Mouse (Mus musculus) ovary, adult 18-20 months (tissue): ENCODE measurements at regions not wholly inside any gene's neighbourhood (a gene's known extent, or its start where the extent isn't known, plus 50 kb on each side); places are given as distances from the start of the nearest gene placed in this dataset.
A peak's percentile ranks its signal among the peaks of the same experiment; 100 is the strongest.

Source experiments
- DNase-seq: peaks from one replicate; pipeline ENCODE4 v3.0.0; 2022; ENCODE audit warnings: low spot score, mixed read lengths

DNA sequence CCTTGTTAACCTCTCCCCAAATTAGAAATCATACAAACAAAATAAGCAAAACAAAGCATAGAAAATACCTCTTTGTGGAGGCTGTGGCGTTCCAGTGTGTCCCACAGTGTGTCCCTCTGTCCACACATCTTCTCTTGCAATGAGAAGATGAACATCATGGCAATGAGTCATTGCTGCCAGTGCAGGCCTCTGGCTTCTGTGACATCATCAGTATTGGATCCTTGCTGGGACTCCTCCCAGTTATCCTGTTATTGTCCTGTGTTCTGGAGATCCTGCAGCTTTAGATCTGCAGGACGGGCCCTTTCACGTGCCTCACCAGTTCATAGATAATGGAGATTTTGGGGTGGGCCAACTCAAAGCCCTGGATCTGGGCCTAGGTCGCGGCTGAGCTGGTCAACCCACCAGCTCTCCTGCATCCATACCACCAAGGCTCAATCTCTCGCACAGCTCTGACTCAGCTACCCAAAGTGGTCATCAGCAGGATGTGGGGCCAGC, 80.9 kb downstream of the Tmem212 start:
- DNase-seq = no peak

DNA sequence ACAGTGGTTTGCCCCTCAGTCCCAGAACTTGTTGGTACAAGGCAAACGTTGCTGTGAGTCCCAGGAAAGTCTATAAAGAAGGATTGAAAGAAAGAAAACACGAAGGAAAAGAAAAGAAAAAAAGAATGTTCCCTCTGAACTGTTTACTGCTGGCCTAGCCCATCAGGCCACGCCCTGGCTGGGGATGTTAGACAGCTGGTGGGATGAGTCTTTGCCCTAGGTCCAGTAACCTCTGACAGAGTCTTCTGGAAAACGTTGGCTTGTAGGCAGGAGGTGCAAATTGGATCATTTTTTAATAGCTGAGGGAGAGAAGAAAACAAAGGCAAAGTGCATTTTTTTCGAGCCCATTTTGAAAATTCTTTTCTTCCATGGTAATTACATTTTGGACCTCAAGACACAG, 91.9 kb downstream of the Tmem212 start:
- DNase-seq = no peak

DNA sequence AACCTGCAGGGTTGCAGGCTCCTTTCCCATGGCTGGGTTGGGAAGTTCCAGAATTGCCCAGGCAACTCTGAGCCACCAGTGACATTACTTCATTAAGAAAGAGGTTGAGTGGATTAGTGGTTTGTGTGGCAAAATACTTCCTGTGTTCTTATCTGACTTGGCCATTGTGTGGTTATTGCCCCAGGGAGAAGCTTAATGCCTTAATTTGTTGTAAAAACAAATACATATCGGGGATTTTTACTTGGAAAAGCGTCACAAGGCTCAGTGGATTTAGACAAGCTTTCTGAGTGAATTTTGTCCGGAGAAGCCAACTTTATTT, 80.5 kb upstream of the Fndc3b start:
- DNase-seq = no peak

DNA sequence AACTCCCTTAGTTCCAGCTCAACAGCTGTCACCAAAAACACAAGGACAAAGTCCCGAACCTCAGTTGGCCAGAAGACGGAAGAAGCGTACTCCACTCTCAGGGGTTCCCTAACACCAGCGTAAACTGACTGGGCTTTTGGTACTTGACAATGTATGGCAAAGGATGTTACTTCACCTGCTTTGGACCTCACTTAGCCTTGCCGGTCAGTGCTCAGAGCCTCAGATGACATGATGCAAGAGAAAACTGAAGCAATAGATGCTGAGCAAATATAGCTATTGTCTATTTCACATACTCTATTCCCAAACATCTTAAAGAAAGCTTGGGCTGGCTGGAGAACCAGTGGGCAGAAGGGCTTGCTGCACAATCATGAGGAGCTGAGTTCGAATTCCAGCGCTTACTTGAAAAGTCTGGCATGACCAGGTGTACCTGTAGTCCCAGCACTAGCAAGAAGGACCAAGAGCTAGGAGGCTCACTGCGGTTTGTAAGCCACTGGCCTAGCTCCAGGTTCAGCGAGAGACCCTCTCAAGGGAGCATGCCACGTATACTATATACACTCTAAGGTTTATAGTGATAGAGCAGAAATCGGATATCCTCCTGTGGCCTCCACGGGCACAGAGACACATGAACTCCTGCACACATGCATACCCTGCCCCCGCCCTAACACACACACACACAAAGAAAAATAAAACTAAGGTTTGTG, 80.0 kb upstream of the Fndc3b start:
- DNase-seq = no peak

DNA sequence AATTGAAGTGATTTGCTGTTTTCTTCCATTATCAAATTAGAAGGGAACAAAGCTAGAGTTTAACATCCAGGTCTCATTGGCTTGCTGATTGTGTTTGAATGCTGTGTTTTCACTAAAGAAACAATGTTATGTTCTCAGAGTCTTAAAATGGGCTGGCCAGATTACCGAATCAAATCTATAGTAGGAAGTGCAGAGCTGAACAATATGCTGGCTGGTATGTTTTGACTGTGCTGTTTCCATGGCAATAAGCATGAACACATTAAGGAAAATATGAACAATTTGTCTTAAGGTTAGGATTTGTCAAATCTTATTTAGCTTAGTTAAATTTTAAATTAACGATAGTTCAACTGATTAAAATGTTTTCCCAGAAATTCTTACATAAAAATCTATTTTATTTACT, 72.8 kb upstream of the Fndc3b start:
- no peak for DNase-seq

DNA sequence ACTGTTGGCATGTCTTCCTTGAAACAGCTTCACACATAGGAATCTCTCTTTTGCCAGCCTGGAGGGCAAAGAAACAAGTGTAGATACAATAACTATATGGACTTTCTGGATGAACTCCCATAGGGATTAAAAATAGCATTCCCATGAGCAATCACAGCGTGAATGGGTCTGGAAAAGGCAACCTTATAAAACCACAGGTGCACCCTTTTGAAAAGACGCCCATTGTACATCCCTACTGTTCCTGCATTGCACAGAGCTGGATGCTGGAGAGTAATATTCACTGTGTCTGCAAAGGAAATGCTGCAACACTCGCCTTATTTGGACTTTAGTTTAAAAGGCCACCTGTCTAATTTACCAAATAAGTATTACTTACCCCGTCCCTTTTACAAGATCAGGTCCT, 72.4 kb upstream of the Fndc3b start:
- DNase-seq = no peak

DNA sequence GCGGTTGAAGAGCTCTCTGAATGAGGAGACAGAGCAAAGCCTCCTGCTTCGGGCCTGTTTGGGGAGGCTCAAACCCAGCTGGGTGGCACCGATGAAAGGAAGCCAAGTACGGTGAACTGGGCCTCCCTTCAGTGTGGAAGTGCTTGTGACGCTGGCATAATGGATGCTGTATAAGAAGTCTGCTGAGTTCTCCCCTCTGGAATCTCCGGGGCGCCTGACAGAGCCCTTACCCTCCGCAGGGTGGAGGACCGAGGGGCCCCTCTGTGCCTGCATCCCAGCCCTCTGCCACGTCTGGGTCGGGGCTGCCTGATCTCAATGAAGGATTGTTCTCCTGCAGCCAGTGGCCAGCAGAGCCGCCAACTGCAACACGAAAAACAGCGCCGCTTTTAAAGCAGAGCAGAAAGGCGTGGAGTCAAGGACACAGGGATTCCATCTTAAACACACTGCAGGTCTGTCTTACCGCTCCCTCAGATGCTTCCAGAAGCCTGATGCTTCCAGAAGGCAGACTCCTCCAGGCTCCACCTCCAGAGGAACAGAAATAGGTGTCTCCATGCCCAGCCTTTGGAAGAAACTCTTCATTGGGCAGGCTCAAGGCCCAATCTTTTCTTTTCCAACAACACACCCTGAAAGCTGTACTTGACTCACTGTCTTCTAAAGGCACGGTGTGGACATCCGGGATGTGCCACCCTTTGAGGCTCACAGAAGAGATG, 71.1 kb upstream of the Fndc3b start:
- DNase-seq = no peak

DNA sequence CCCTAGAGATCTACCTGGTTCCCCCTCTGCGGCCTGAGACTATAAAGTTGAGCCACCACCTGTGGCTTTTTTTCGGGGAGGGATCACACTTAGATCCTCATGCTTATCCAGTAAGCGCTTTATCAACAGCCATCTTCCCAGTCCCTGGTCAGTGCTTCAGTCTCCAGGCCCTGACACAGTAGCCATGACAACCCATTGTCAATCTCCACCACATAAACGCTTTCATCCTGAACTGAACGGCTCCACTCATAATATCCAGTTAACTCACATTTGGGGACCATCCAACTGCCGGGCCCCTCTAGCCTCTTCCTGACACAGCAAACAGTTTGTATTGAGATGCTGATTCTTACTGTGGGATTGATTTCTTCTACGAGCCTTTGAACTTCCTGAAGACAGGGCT, 68.8 kb upstream of the Fndc3b start:
- no peak for DNase-seq

DNA sequence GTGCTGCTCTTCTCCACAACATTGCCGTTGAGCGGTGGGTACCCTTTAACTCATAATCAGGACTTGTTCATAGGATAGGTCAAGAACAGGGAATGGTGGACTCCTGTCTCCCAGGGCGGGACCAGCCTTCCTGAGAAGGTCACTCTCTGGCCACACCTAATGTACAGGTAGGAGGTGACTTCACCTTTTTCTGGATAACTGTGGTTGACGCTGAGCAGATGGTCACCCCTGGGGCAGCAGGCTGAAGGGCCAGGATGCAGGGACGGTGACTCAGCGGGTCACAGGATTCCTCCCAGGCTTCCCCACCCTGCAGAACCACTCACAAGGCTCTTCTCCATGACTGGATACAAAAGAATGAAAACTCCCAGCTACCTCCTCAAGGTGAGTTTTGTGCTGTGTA, 66.6 kb upstream of the Fndc3b start:
- DNase-seq = no peak

DNA sequence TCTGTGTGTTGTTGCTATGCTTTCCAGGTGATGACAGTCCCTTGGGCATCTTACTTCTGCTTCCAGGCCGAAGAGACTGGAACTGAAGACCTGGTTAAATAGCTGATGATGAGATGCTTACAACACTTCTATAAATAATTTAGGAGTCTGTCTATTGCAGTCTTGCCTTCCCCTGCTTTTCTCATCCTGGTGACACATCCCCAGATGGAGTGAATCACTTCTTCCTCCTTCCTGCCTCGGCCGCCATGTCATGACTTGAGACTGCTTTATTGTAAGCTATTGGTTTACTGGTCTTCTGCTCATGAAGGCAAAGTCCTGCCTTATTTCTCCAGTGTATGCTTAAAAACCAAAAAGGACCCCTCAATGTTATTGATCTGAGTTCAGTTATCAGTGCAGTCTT, 62.1 kb upstream of the Fndc3b start:
- no peak for DNase-seq

DNA sequence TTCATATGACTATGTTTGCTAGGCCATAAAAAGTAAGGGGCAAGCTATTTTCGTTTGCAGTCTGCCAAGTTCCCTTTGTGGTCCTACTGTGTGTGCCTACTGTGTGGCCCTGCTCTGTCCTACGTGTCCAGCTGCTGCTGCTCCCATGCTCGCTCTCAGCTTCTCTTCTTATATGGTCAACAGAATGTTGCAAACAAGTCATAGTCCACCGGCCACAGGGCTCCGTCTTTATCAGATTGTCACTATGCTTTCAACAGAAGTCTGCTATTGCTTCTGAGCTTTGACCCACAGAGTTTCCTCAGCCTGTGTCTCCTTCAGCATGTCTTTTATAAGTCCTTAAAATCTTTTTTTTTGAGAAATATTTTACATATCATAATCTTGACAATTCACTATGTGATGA, 58.3 kb upstream of the Fndc3b start:
- no peak for DNase-seq

DNA sequence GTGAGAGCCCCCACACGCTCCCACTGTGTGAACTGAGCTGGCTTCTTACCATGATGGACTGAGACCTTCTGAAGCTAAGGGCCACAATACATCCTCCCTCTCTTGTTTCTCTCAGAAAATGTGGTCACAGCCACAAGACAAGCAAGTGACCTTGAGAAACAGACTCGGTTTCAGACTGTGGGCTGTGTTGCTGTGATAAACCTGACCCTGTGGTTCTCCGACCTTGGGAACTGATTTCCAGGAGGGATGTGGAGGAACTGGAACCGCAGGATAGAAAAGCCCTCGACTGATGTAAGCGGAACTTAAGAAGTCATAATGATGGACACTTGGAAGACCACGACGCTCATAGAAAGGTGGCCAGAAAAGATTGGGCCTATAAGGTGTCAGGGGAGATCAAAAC, 56.1 kb upstream of the Fndc3b start:
- DNase-seq = peak; percentile 74

DNA sequence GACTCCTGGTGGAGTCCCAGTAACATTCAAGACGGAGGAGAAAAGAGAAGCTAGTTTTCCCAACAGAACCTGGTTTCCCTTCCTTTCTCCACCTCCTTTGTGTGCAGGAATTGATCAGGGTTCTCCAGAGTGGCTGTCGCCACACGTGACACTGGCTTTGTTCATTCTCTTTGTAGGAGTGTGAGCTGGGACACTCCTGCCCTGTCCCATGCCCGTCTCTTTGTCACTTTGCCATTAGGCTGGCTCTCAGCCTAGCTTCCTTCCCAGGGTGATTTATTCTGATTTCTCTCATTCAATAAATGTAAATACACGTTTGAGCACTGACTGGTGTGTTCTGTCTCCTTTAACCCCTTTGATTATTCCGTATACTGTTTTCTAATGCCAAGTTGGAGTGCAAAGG, 55.3 kb upstream of the Fndc3b start:
- DNase-seq = no peak

DNA sequence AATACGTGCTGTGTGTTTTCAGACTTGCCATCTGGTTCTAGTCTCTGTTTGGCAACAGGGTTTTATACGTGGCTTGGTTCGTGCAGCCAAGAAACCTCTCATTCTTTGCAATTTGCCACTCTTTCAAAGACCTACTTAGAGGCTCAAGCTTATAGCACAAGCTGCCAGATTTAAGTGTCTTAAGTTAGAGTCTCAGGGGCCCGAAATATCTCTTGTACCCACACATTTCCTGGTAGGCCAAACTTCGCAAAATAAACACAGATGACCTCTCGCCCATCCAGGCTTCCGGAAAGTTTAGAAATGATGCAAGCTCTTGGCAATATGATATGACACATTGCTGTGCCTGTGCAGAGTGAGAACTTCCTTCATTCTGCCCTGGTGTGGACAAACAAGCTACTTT, 54.8 kb upstream of the Fndc3b start:
- DNase-seq = peak; percentile 32

DNA sequence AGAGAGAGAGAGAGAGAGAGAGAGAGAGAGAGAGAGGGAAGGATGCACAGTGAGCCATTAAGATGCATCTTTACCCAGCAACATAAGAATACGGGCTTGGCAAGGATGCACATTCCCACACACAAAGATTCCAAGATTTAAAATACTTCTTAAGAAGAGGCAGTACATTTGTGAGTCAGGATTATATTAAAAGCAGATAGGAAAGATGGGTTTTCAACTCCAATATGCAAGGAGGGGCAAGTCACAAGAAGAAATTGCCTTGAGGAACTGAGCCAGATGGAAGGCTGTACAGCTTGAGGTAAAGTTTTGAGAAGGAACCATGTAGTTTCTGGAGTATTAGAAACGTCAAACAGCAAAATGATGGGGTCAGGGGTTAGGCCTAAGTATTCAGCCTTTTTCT, 53.4 kb upstream of the Fndc3b start:
- no peak for DNase-seq

DNA sequence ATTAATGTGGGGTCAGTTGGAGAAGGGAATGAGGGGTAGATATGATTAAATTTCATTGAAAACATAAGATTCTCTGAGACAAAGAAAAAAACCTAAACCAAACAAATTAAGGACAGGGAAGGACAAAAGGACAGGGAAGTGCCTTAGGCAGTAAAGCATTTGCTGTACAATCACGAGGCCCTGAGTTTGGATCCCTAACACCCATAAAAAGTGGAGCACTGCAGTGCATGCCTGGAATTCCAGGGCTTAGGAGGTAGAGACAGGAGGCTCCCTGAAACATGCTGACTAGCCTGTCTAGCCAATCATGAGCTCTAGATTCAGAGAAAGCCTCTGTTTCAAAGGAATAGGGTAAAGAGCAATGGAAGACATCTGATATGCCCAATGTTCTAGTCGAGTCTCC, 49.9 kb upstream of the Fndc3b start:
- DNase-seq = no peak
